Mouse (Mus musculus) small intestine, adult 10 weeks (tissue): ENCODE data around the gene Gm8773. TPM values are rescaled to one million over a fixed set of nuclear protein-coding genes. Genes with fewer than 3 reads are reported as not detected.

Experiments used
- polyA plus RNA-seq: library from polyadenylated mRNA; stranded (reverse); fragments of 350-450 nt; fragmentation: Illumina TruSeq; extraction: RNeasy Lipid Tissue Mini Kit (QIAGEN cat#74804); gene quantifications from one replicate; pipeline ENCODE4 v1.2.3, GENCODE M21; 2014; ENCODE audit warnings: low replicate concordance

Gene Gm8773
- 0.71 TPM for polyA plus RNA-seq

GRCm38 (mm10) chr5:5573749-5574317 lies at the start of gene Gm8773:
Gene Gm8773, plus strand, starts transcription at chr5:5573799.

DNA sequence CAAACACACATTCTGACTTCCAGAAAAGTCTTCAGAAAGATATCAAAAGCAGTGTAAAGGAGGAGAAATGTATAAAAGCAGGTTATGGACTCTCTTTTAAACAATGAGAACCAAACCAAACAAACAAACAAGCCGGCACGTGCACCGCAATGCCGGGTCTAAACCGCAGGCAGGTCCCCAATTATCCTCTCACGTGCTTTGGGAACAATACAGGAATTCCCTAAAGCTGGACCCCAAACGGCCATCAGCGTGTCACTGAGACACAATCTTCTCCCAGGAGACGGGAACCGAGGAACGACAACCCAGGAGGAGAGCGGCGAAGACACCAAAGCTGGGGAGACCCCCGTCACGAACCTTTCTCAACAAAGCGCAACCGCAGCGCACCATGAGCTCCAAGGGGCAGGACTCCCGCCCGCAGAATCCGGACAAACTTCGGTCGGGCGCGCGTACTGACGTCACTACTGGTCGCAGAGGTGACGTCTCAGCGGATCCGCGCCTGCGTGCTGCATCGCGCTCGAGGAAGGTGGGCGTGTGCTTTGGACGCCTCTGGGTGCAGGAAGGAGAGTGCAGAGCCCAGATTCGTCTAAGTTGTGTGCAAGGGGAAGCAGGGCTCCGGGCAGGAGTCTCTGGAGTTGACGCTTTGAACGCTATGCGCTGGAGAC lies 14.4 kb upstream of the Gm8773 start, which contains the start of gene Gtpbp10:
Gtpbp10 (minus strand) TSS at position 460 of the 662 bp plus-strand sequence.

Other genes starting within 250 kb of the Gm8773 start
- 3.6 TPM for gene Cdk14, start 153.5 kb upstream of the Gm8773 start, polyA plus RNA-seq
- gene 1700015F17Rik, start 94.7 kb upstream of the Gm8773 start, polyA plus RNA-seq: not detected
- 83.9 TPM for gene Cldn12, start 58.8 kb upstream of the Gm8773 start, polyA plus RNA-seq
- 35.4 TPM for gene Gtpbp10, start 14.3 kb upstream of the Gm8773 start, polyA plus RNA-seq
- gene Cfap69, start 90.4 kb downstream of the Gm8773 start, polyA plus RNA-seq: 2.3 TPM
- gene Steap2, start 120.8 kb downstream of the Gm8773 start, polyA plus RNA-seq: 10.5 TPM
- 2.3 TPM for gene Steap1, start 175.5 kb downstream of the Gm8773 start, polyA plus RNA-seq